Mouse (Mus musculus): ENCODE data around the gene Foxk1.

Foxk1 gene

GRCm38 (mm10) chr5:142443994-142444393, 42.7 kb downstream of the Foxk1 start:
- in situ Hi-C loops (cut with MboI) = loop anchor here (10.0 kb wide), 1 partner anchor 79 kb away; no protein-coding TSS in a partner anchor

GRCm38 (mm10) chr5:142444791-142445531, 43.7 kb downstream of the Foxk1 start:
- in situ Hi-C loops (cut with MboI) = loop anchor here (10.0 kb wide), 1 partner anchor 80 kb away; no protein-coding TSS in a partner anchor

GRCm38 (mm10) chr5:142445709-142446108, 44.4 kb downstream of the Foxk1 start:
- in situ Hi-C loops (cut with MboI) = loop anchor here (10.0 kb wide), 1 partner anchor 81 kb away; no protein-coding TSS in a partner anchor

- in situ Hi-C loops (cut with MboI) = loop anchor here (10.0 kb wide), 1 partner anchor 83 kb away; no protein-coding TSS in a partner anchor
Measured at GRCm38 (mm10) chr5:142448076-142448475, 46.8 kb downstream of the Foxk1 start.

- in situ Hi-C loops (cut with MboI) = loop anchor here (10.0 kb wide), 1 partner anchor 84 kb away; no protein-coding TSS in a partner anchor
Measured at GRCm38 (mm10) chr5:142448623-142449022, 47.3 kb downstream of the Foxk1 start.

- in situ Hi-C loops (cut with MboI) = no loop called here
Measured at GRCm38 (mm10) chr5:142450846-142451245, 49.5 kb downstream of the Foxk1 start.

- in situ Hi-C loops (cut with MboI) = no loop called here
Measured at GRCm38 (mm10) chr5:142451759-142452158, 50.5 kb downstream of the Foxk1 start.

- in situ Hi-C loops (cut with MboI) = no loop called here
Measured at GRCm38 (mm10) chr5:142453742-142454141, 52.4 kb downstream of the Foxk1 start.

- in situ Hi-C loops (cut with MboI) = no loop called here
Measured at GRCm38 (mm10) chr5:142456318-142456717, 55.0 kb downstream of the Foxk1 start.

- in situ Hi-C loops (cut with MboI) = no loop called here
Measured at GRCm38 (mm10) chr5:142457345-142457744, 56.0 kb downstream of the Foxk1 start.

GRCm38 (mm10) chr5:142458791-142459557, 57.7 kb downstream of the Foxk1 start:
- in situ Hi-C loops (cut with MboI) = no loop called here

GRCm38 (mm10) chr5:142459834-142460233, 58.5 kb downstream of the Foxk1 start:
- in situ Hi-C loops (cut with MboI) = no loop called here

GRCm38 (mm10) chr5:142461942-142462640, 60.8 kb downstream of the Foxk1 start:
- in situ Hi-C loops (cut with MboI) = no loop called here

GRCm38 (mm10) chr5:142462641-142462948, 61.3 kb downstream of the Foxk1 start:
- in situ Hi-C loops (cut with MboI) = no loop called here

- in situ Hi-C loops (cut with MboI) = no loop called here
Measured at GRCm38 (mm10) chr5:142463011-142463410, 61.7 kb downstream of the Foxk1 start.

- in situ Hi-C loops (cut with MboI) = no loop called here
Measured at GRCm38 (mm10) chr5:142463461-142464454, 62.5 kb downstream of the Foxk1 start, which contains the start of gene Ap5z1. Gene Ap5z1 (plus strand): TSS chr5:142463944.

- in situ Hi-C loops (cut with MboI) = no loop called here
Measured at GRCm38 (mm10) chr5:142468375-142468774, 67.1 kb downstream of the Foxk1 start.

GRCm38 (mm10) chr5:142469796-142470195, 68.5 kb downstream of the Foxk1 start:
- in situ Hi-C loops (cut with MboI) = no loop called here

- in situ Hi-C loops (cut with MboI) = no loop called here
Measured at GRCm38 (mm10) chr5:142473696-142474095, 72.4 kb downstream of the Foxk1 start.

GRCm38 (mm10) chr5:142475669-142476068, 74.4 kb downstream of the Foxk1 start:
- in situ Hi-C loops (cut with MboI) = no loop called here

- in situ Hi-C loops (cut with MboI) = no loop called here
Measured at GRCm38 (mm10) chr5:142477346-142477745, 76.0 kb downstream of the Foxk1 start.
